In genomic region chr9:103383576-103383975, GRCm38 (mm10) we compare ENCODE assay signal across 22 mouse cellular contexts. TPM values are rescaled to one million over a fixed set of nuclear protein-coding genes. Genes with fewer than 3 reads are reported as not detected.
A peak's percentile ranks its signal among the peaks of the same experiment; 100 is the strongest.
DNase-seq lines count a peak whose midpoint lies in the region; ATAC-seq and TF ChIP-seq lines count a peak whose summit lies in the region.
"Had no signal": no experiment of that assay in that cellular context is flagged by ENCODE, and none has a peak within 500 bp of the region (broad histone marks: within the 10 kb centered on the region; RNA-seq: fewer than 3 reads in every experiment).

No protein-coding gene starts in this region.

- peak; percentile 75 for TF ChIP-seq EP300 in CH12.LX (IDR thresholded peaks at IDR 0.05; ENCODE audit: low read length)

- H3K4me2 ChIP-seq in CH12.LX (ENCODE audit: insufficient read depth, low read depth, poor library complexity, severe bottlenecking), result peak overlapping the region; percentile 40; the same call in 1 of the 2 replicates
- no peak overlapping the region for H3K4me2 ChIP-seq in embryonic facial prominence, embryonic 14.5 days (ENCODE audit: low read depth, low read length)
- H3K4me2 ChIP-seq in kidney, embryonic 16.5 days (replicated peaks; ENCODE audit: low read depth, low read length), result no peak overlapping the region
- H3K4me2 ChIP-seq: embryonic facial prominence, embryonic 15.5 days; forebrain, embryonic 12.5 days had no signal

- DNase-seq in heart, adult 11 months, result peak; percentile 21
- no peak for DNase-seq in heart, adult 18-20 months
- DNase-seq in CH12.LX (ENCODE audit: extremely low read depth), result peak; percentile 21
- DNase-seq in embryonic facial prominence, embryonic 14.5 days (ENCODE audit: low spot score), result no peak
- DNase-seq: adrenal gland, adult 8-10 months; adrenal gland, postnatal 14 days; adrenal gland, postnatal 36 days; cerebellum, adult 11-12 months; cerebellum, adult 2 months; cerebellum, adult 9-10 months; cerebellum, postnatal 10 days; cerebellum, postnatal 25 days had no signal

- H3K27ac ChIP-seq in CH12.LX (ENCODE audit: insufficient read depth, low read depth), result no peak overlapping the region
- 0 out of 2 replicates have a peak overlapping the region, but pooled peaks have one; percentile 10 for H3K27ac ChIP-seq in embryonic facial prominence, embryonic 14.5 days (replicated peaks; ENCODE audit: low read depth, low read length)
- H3K27ac ChIP-seq in kidney, embryonic 16.5 days (ENCODE audit: low read length), result no peak overlapping the region
- H3K27ac ChIP-seq: forebrain, embryonic 10.5 days; forebrain, embryonic 12.5 days had no signal

- no peak overlapping the region for H3K4me3 ChIP-seq in CH12.LX (replicated peaks in 1 of 3; ENCODE audit: low read depth in 2 of 3, low read length in 2 of 3, poor library complexity in 1 of 3)
- H3K4me3 ChIP-seq in embryonic facial prominence, embryonic 14.5 days (ENCODE audit: low read depth, low read length), result no peak overlapping the region
- no peak overlapping the region for H3K4me3 ChIP-seq in kidney, embryonic 16.5 days (ENCODE audit: low read length)
- H3K4me3 ChIP-seq: embryonic facial prominence, embryonic 15.5 days; erythroblast, embryonic 14.5 days; forebrain, embryonic 10.5 days; forebrain, embryonic 12.5 days had no signal

- no peak for TF ChIP-seq POLR2A in CH12.LX (IDR thresholded peaks at IDR 0.05; ENCODE audit: low read depth, low read length)

- H3K4me1 ChIP-seq in CH12.LX (ENCODE audit: control insufficient read depth in 1 of 2, insufficient read depth in 2 of 2), result peaks cover 12 to 22% of the 10 kb centered on the region in 2 experiments
- H3K4me1 ChIP-seq in embryonic facial prominence, embryonic 14.5 days (ENCODE audit: control insufficient read depth, insufficient read depth, low read length), result peaks cover 15% of the 10 kb centered on the region
- H3K4me1 ChIP-seq in kidney, embryonic 16.5 days (ENCODE audit: insufficient read depth, low read length), result peaks cover 7% of the 10 kb centered on the region; the same call in 1 of the 2 replicates

- no peak for ATAC-seq in embryonic facial prominence, embryonic 14.5 days (ENCODE audit: low read depth)
- ATAC-seq in kidney, embryonic 16.5 days (ENCODE audit: low FRiP score, low TSS enrichment), result no peak
- ATAC-seq: activated CD4-positive, CD25-positive, alpha-beta regulatory T cell, adult 4 months; forebrain, embryonic 14.5 days; forebrain, embryonic 16.5 days; Patski had no signal

- TF ChIP-seq RAD21 in CH12.LX (IDR thresholded peaks at IDR 0.05; ENCODE audit: low read depth, low read length), result no peak

- no peaks in the 10 kb centered on the region for H3K36me3 ChIP-seq in CH12.LX (replicated peaks in 1 of 2; ENCODE audit: control insufficient read depth in 1 of 2, insufficient read depth in 1 of 2, low read length in 1 of 2)
- H3K36me3 ChIP-seq in embryonic facial prominence, embryonic 14.5 days (ENCODE audit: control insufficient read depth, insufficient read depth, low read length), result no peaks in the 10 kb centered on the region
- no peaks in the 10 kb centered on the region for H3K36me3 ChIP-seq in kidney, embryonic 16.5 days (ENCODE audit: insufficient read depth, low read length)
- H3K36me3 ChIP-seq: embryonic facial prominence, embryonic 15.5 days; forebrain, embryonic 10.5 days; forebrain, embryonic 12.5 days; G1E had no signal

- no peaks in the 10 kb centered on the region for H3K9me3 ChIP-seq in CH12.LX (replicated peaks; ENCODE audit: low read length)
- no peaks in the 10 kb centered on the region for H3K9me3 ChIP-seq in embryonic facial prominence, embryonic 14.5 days (ENCODE audit: control insufficient read depth, low read length)
- H3K9me3 ChIP-seq in kidney, embryonic 16.5 days (ENCODE audit: low read length), result no peaks in the 10 kb centered on the region
- H3K9me3 ChIP-seq: embryonic facial prominence, embryonic 15.5 days; forebrain, embryonic 10.5 days; forebrain, embryonic 12.5 days; G1E had no signal

- in situ Hi-C loops in CH12.LX (cut with MboI; ENCODE audit: low pct_ligation_motif_present, low pct_unique_long_range_greater_than_20kb, low sequenced_read_pairs), result no loop called here

- TF ChIP-seq CTCF in CH12.LX (conservative IDR thresholded peaks at IDR 0.05 in 1 of 2, IDR thresholded peaks at IDR 0.05 in 1 of 2; ENCODE audit: low read depth in 2 of 2, low read length in 2 of 2), result no peak

- no peaks in the 10 kb centered on the region for H3K79me2 ChIP-seq in CH12.LX (replicated peaks; ENCODE audit: control insufficient read depth, extremely low read depth, insufficient read depth, poor library complexity, severe bottlenecking)

- dilution Hi-C loops in CH12.LX (cut with MboI; ENCODE audit: extremely low pct_ligation_motif_present, extremely low pct_unique_long_range_greater_than_20kb, low sequenced_read_pairs), result no loop called here

- no peak overlapping the region for H3K9ac ChIP-seq in CH12.LX (ENCODE audit: insufficient read depth, low read depth)
- no peak overlapping the region for H3K9ac ChIP-seq in embryonic facial prominence, embryonic 14.5 days (ENCODE audit: low read depth, low read length)
- H3K9ac ChIP-seq in kidney, embryonic 16.5 days (replicated peaks; ENCODE audit: low read length), result no peak overlapping the region
- H3K9ac ChIP-seq: embryonic facial prominence, embryonic 15.5 days; forebrain, embryonic 12.5 days had no signal

- WGBS in embryonic facial prominence, embryonic 14.5 days, result 100% methylated on average over 1 of the region's 1 CpGs
- WGBS in kidney, embryonic 16.5 days, result 89% methylated on average over 1 of the region's 1 CpGs

- no peaks in the 10 kb centered on the region for H3K27me3 ChIP-seq in CH12.LX (replicated peaks)
- H3K27me3 ChIP-seq in embryonic facial prominence, embryonic 14.5 days (replicated peaks; ENCODE audit: control insufficient read depth, insufficient read depth, low read length), result no peaks in the 10 kb centered on the region
- H3K27me3 ChIP-seq in kidney, embryonic 16.5 days (ENCODE audit: insufficient read depth, low read length), result no peaks in the 10 kb centered on the region
- H3K27me3 ChIP-seq: embryonic facial prominence, embryonic 15.5 days; forebrain, embryonic 12.5 days; Patski had no signal

TF ChIP-seq in CH12.LX, 34 proteins besides CTCF, POLR2A, EP300 and RAD21 (continues in another document):
- TF ChIP-seq ETS1 (conservative IDR thresholded peaks at IDR 0.05; ENCODE audit: low read depth, low read length) (peak; percentile 59; the same call in 1 of the 2 replicates), NRF1 (IDR thresholded peaks at IDR 0.05; ENCODE audit: low read depth, low read length) (no peak), ZC3H11A (IDR thresholded peaks at IDR 0.05; ENCODE audit: low read depth, low read length) (no peak), MAX (IDR thresholded peaks at IDR 0.05; ENCODE audit: low read length) (no peak), KAT2A (IDR thresholded peaks at IDR 0.05; ENCODE audit: insufficient replicate concordance, low read length) (no peak), PAX5 (IDR thresholded peaks at IDR 0.05; ENCODE audit: low read length) (no peak), GABPA (IDR thresholded peaks at IDR 0.05; ENCODE audit: insufficient replicate concordance, low read depth, low read length) (no peak), MAZ (IDR thresholded peaks at IDR 0.05; ENCODE audit: low read depth, low read length) (no peak), ELF1 (IDR thresholded peaks at IDR 0.05; ENCODE audit: low read depth, low read length) (no peak), E2F4 (IDR thresholded peaks at IDR 0.05; ENCODE audit: insufficient replicate concordance, low read depth, low read length) (no peak), ZKSCAN1 (IDR thresholded peaks at IDR 0.05; ENCODE audit: borderline replicate concordance, low read depth, low read length) (no peak), CHD1 (IDR thresholded peaks at IDR 0.05; ENCODE audit: low read depth, low read length) (no peak), NELFE (IDR thresholded peaks at IDR 0.05; ENCODE audit: low read depth, low read length) (no peak), CHD2 (IDR thresholded peaks at IDR 0.05; ENCODE audit: low read length) (0 out of 2 replicates have a peak, but pooled peaks have one; percentile 38), JUN (IDR thresholded peaks at IDR 0.05; ENCODE audit: insufficient read depth, low read depth, low read length) (peak; percentile 65), RCOR1 (conservative IDR thresholded peaks at IDR 0.05; ENCODE audit: low read depth, low read length) (0 out of 2 replicates have a peak, but pooled peaks have one; percentile 33), MEF2A (IDR thresholded peaks at IDR 0.05; ENCODE audit: borderline replicate concordance, low read depth, low read length) (peak; percentile 72; the same call in 1 of the 2 replicates), ZNF384 (IDR thresholded peaks at IDR 0.05; ENCODE audit: low read depth, low read length) (no peak), MAFK (IDR thresholded peaks at IDR 0.05; ENCODE audit: insufficient replicate concordance, low read length) (no peak), USF2 (conservative IDR thresholded peaks at IDR 0.05; ENCODE audit: low read depth, low read length) (no peak), IRF4 (IDR thresholded peaks at IDR 0.05; ENCODE audit: low read depth, low read length) (peak; percentile 88), HCFC1 (IDR thresholded peaks at IDR 0.05; ENCODE audit: low read depth, low read length) (no peak), SIN3A (IDR thresholded peaks at IDR 0.05; ENCODE audit: low read length) (no peak), SMC3 (IDR thresholded peaks at IDR 0.05; ENCODE audit: low read depth, low read length) (no peak), MYC (IDR thresholded peaks at IDR 0.05; ENCODE audit: low read depth, low read length) (0 out of 2 replicates have a peak, but pooled peaks have one; percentile 19), TBP (conservative IDR thresholded peaks at IDR 0.05; ENCODE audit: low read depth, low read length) (peak; percentile 47; the same call in 1 of the 2 replicates), BHLHE40 (IDR thresholded peaks at IDR 0.05; ENCODE audit: low read depth, low read length) (peak; percentile 72), USF1 (IDR thresholded peaks at IDR 0.05; ENCODE audit: low read depth, low read length) (no peak), ZMIZ1 (IDR thresholded peaks at IDR 0.05; ENCODE audit: low read depth, low read length) (no peak), UBTF (IDR thresholded peaks at IDR 0.05; ENCODE audit: low read depth, low read length) (no peak), JUND (conservative IDR thresholded peaks at IDR 0.05; ENCODE audit: low read depth, low read length) (peak; percentile 85)

RNA-seq across cellular contexts. Expression of gene Cdv3, which starts 17.9 kb away (rescaled TPM):
- 100 to 1,000 TPM; 136 to 151 TPM for total RNA-seq in heart, adult 18-20 months (2021)
- total RNA-seq in CH12.LX (2012; rRNA removed), result 189 and 263 TPM in 2 replicates
- total RNA-seq in CH12.LX (2014; rRNA removed), result 281 and 312 TPM in 2 replicates
- 341 and 343 TPM in 2 replicates for polyA plus RNA-seq in CH12.LX (2012; ENCODE audit: insufficient read length, low read depth)
- 92.7 and 94.0 TPM in 2 replicates for polyA plus RNA-seq in embryonic facial prominence, embryonic 14.5 days (2014; fragmentation: Nextera tagmentation; extraction: Ambion mirVana)
- 102 and 106 TPM in 2 replicates for polyA plus RNA-seq in kidney, embryonic 16.5 days (2015; fragmentation: Nextera tagmentation; extraction: Ambion mirVana)

Comparison
In these comparisons a context has a peak if more than half of its experiments do, and no peak if none do; other contexts are left out.
1. DNase-seq: peak in heart, adult 11 months (single experiment) and CH12.LX (single experiment); none in heart, adult 18-20 months (0 of 2) and embryonic facial prominence, embryonic 14.5 days (single experiment).